Mouse (Mus musculus): Measurements from ENCODE around the gene Fxyd2. TPM values are rescaled to one million over a fixed set of nuclear protein-coding genes. Genes with fewer than 3 reads are reported as not detected.

Gene Fxyd2
- total RNA-seq, 2 experiments from 2014 or later = not detected

DNA sequence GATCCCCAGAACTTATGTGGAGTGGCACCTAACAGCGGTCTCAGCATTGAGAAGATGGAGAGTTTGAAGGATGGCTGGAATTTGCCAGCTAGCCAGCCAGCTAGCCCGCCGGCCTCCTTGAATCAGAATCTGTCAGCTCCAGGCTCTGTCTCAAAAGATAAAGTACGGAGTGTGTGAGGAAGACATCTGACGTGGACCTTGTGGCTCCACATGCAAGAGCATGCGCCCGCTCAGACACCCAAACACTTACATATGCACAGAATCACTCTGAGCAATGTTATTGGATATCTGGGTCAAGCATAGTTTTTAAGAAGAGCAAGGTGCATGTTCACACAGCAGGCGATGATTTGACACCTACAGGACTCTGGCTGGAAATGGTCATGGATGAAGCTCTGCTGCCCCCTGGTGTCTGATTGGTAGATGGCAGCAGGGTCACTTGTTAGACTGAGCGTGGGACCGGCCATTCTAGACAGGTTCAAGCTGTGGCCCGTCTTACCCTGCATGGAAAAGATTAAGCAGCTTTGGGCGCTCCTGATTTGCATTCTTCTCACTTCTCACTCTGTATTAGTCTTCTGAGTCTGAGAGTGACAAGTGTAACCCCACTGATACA, 11.0 kb upstream of the Fxyd2 start:
- ATAC-seq (replicated peaks; ENCODE audit: low FRiP score, low TSS enrichment, poor library complexity, severe bottlenecking) = peak; percentile 80

GRCm38 (mm10) chr9:45389596-45389995, 9.9 kb upstream of the Fxyd2 start:
- ATAC-seq (replicated peaks; ENCODE audit: low FRiP score, low TSS enrichment, poor library complexity, severe bottlenecking) = no peak

GRCm38 (mm10) chr9:45391299-45391698, 8.2 kb upstream of the Fxyd2 start:
- no peak for ATAC-seq (replicated peaks; ENCODE audit: low FRiP score, low TSS enrichment, poor library complexity, severe bottlenecking)

DNA sequence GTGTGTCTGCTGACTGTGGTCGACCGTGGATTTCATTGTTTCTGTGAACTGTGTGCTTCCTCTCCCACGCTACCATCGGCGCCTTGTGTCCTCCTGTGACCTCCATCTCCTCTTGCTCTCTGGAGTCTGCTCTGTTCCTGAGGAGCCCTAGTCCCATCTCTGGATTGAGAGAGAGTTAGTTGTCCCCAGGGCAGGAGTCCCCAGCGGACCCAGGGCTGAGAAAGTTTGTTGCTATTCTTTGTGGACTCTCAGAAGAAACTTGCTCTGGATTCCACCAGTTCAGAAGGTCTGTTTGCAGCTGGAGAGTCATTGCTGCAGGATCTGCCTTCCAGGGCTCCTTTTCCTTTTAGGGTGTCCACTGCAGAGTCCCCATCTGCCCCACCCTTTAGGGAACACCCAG, 4.3 kb upstream of the Fxyd2 start:
- no peak for ATAC-seq (replicated peaks; ENCODE audit: low FRiP score, low TSS enrichment, poor library complexity, severe bottlenecking)

DNA sequence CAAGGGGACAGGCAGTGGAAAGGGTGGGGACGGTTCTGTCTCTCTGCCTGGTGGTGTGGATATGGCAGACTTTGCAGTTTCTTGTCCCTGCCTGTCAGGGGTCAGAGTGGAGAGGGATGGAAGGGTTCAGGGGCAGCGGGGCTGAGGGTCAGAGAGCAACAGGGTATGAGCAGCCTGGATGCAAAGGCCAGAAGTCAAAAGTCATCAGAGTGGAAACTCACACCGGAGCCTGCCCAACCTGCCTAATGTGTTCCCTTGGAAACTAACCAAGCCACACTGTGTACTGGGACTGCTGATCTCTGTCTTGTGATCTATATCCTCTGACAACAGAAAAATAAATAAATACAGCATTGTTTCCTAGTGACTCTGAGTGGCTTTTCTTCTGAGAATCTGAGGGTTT, 3.7 kb upstream of the Fxyd2 start:
- ATAC-seq (replicated peaks; ENCODE audit: low FRiP score, low TSS enrichment, poor library complexity, severe bottlenecking) = no peak

DNA sequence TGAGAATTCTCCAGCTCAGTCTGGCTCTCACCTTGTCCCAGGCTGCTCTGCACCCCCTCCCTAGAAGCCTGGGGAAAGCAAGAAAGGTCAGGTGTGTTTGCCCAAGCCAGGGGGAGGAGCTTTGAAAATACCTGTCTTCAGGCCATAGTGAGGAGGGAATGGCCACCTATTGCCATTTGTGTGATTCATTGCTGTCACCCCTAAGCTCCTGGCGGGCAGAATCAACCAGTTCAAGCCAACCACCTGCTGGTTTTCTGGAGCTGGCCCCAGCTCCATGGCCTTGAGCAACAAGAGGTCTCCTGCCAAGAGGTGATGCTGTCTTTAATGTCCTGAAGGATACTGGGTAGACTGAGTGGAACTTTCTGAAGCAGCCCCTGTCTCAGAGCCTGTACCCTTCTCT, 1.1 kb upstream of the Fxyd2 start:
- ATAC-seq (replicated peaks; ENCODE audit: low FRiP score, low TSS enrichment, poor library complexity, severe bottlenecking) = no peak

GRCm38 (mm10) chr9:45401851-45402250, 2.4 kb downstream of the Fxyd2 start:
- ATAC-seq (replicated peaks; ENCODE audit: low FRiP score, low TSS enrichment, poor library complexity, severe bottlenecking) = no peak

- no peak for ATAC-seq (replicated peaks; ENCODE audit: low FRiP score, low TSS enrichment, poor library complexity, severe bottlenecking)
These were observed 3.5 kb downstream of the Fxyd2 start for GRCm38 (mm10) chr9:45402957-45403356.

DNA sequence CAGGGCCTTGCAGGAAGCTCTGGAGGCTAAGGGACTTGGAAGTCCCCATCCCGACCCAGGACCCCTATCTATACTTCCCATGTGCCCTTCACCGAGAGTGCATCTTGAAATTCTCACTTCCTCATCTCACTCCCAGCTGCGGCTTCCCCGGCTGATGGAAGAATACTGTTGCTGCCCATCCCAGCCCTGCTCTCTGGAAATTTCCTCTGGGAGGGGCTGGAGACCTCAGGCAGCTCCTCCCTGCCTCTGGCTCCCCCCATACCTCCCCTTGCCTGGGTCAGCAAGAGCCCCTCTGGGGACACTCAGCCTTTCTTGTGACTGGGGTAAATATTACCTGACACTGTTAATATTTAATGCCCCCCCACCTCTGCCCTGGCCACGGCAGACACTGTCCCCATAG, 6.2 kb downstream of the Fxyd2 start:
- ATAC-seq (replicated peaks; ENCODE audit: low FRiP score, low TSS enrichment, poor library complexity, severe bottlenecking) = no peak

DNA sequence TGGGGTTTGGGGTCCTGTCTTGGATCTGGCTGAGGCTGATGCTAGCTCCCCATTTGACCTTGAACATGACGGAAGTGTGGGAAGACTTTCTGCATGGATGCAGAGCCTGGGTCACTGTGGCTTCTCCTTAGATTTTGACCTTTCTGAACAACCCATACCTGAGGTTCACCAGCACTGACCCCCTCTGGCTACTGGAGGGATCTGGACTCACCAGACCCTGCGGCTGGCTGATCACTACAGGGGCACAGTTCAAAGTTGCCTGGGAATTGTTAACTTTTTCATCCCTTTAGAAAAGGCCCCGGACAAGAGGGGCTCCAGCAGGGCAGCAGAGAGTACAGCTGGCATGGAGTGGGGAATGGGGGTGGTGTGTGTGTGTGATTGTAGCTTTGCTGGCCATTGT, 7.3 kb downstream of the Fxyd2 start:
- ATAC-seq (replicated peaks; ENCODE audit: low FRiP score, low TSS enrichment, poor library complexity, severe bottlenecking) = no peak

DNA sequence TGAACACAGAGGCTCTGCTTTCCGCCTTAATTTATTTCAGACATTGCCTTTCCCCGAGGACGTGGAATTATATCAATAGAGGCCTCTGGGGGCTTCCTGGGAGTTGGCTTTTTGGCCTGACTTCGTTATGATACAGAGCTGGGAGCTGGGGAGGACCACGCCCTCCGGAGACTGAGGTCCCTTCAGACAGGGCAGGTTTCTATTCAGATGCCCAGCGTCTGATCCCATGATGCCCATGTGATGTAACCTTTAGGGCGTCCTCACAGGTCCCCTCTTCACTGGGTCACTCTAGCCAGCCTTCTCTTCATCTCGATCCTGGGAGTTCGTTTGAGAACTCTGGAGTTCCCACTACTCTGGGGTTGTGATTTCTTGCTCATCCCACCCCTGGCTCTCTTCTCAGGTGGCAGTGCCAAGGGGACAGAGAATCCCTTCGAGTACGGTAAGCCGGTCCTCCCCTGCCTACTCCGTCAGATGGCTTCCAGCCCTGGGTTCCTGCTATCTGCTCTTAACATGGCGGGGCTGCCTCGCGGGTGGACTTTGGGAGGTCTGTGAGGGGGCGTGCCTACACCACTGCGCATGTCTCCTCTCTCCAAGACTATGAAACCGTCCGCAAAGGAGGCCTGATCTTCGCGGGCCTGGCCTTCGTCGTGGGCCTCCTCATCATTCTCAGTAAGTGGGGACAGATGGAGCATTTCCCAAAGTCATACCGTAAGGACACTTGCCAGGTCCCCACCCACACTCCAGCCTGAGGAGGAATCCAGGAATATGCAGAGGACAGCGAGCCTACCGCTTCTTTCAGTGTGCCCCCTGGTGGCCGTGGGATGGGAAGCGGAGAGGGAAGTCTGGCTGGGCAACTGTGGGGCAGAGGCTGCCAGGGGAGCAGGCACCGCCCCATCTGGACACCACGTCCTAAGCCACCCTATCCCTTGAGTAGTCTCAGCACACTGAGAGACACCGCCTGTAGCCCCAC, 8.5 kb downstream of the Fxyd2 start:
- ATAC-seq (replicated peaks; ENCODE audit: low FRiP score, low TSS enrichment, poor library complexity, severe bottlenecking) = peak; percentile 56

- no peak for ATAC-seq (replicated peaks; ENCODE audit: low FRiP score, low TSS enrichment, poor library complexity, severe bottlenecking)
These were observed 10.7 kb downstream of the Fxyd2 start for GRCm38 (mm10) chr9:45410193-45410592.

- no peak for ATAC-seq (replicated peaks; ENCODE audit: low FRiP score, low TSS enrichment, poor library complexity, severe bottlenecking)
These were observed 11.1 kb downstream of the Fxyd2 start for GRCm38 (mm10) chr9:45410614-45411013.

DNA sequence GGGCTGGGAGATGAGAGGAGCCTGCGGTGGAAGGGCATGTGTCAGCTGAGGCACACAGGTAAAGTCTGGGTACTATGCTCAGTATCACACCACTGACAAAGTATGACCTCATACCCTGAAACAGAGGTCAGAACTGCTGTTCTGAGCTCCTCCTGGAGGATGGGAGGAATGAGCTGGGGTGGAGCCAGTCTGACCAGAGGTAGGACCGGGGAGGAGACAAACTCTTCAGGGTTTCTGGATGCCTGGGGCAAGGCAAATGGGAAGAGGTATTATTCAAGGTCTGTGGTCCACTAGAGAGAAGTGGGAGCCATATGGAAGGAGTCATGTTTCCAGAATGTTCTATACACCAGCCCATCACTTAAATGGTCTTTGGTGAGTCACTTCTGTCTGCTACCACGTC, 11.6 kb downstream of the Fxyd2 start:
- ATAC-seq (replicated peaks; ENCODE audit: low FRiP score, low TSS enrichment, poor library complexity, severe bottlenecking) = no peak

DNA sequence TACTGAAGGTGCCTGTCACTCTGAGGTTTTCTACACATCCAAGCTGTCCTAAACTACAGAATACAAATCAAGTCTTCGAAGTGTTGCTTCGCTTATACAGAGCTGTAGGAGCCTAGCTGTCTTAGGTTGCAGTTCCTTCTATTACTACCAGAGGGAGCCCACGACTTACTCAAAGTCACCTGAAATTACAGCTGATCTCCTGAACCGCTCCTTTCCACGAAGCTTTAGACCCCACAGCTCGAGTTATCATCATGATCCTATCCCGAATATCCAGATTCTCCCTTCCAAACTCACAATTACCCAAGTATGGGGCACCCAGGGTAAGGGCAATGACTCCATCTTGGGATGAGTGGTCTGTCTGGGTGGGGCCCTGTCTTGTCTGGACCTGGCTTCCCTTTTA, 12.3 kb downstream of the Fxyd2 start:
- ATAC-seq (replicated peaks; ENCODE audit: low FRiP score, low TSS enrichment, poor library complexity, severe bottlenecking) = peak; percentile 49; the same call in 1 of the 2 replicates

DNA sequence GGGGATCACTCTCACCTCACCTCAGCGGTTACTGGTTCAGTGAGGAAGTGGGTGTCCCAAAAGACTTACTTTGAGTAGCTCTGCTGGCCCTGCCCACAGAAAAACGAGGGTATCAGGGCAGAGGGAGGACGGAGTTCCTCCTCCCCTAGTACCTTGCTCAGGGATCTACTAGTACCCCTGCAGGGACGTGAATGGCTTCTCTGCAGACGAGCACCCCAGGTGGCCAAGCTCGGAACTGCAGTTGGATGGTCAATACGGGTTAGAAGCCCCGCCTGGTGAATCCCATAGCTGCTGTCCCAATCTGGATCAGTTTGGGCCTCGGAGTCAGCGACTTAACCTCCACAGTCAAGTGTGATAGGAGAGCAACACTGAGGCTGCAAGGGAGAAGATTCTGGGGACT, 12.8 kb downstream of the Fxyd2 start:
- ATAC-seq (replicated peaks; ENCODE audit: low FRiP score, low TSS enrichment, poor library complexity, severe bottlenecking) = peak; percentile 64

- ATAC-seq (replicated peaks; ENCODE audit: low FRiP score, low TSS enrichment, poor library complexity, severe bottlenecking) = no peak
These were observed 13.4 kb downstream of the Fxyd2 start for GRCm38 (mm10) chr9:45412700-45413477.

GRCm38 (mm10) chr9:45413478-45414140, 14.1 kb downstream of the Fxyd2 start:
- ATAC-seq (replicated peaks; ENCODE audit: low FRiP score, low TSS enrichment, poor library complexity, severe bottlenecking) = no peak

DNA sequence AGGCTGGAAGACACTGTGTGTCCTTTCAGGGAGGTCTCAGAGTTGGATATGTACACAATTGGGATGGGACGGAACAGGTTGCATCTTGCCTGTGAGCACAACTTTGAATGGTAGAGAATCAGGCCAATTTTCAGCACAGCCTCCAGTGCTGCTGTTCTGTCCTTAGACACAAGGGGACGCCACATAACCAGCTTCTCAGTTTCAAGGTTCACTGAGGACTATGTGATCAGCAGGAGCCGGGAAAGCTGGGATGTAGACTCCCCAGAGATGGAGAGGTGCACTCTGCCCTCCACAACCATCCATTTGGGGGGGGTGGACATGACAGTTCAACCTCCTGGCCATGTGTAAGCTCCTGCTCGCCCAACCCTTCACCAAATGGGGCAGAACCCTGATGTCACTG, 16.4 kb downstream of the Fxyd2 start:
- no peak for ATAC-seq (replicated peaks; ENCODE audit: low FRiP score, low TSS enrichment, poor library complexity, severe bottlenecking)

- ATAC-seq (replicated peaks; ENCODE audit: low FRiP score, low TSS enrichment, poor library complexity, severe bottlenecking) = peak; percentile 80
These were observed 17.8 kb downstream of the Fxyd2 start for GRCm38 (mm10) chr9:45417245-45417644.

All from megakaryocyte-erythroid progenitor cell, adult 5-6 weeks (primary cell).